11 mouse cellular contexts compared by ENCODE assay signal in the genomic region with DNA sequence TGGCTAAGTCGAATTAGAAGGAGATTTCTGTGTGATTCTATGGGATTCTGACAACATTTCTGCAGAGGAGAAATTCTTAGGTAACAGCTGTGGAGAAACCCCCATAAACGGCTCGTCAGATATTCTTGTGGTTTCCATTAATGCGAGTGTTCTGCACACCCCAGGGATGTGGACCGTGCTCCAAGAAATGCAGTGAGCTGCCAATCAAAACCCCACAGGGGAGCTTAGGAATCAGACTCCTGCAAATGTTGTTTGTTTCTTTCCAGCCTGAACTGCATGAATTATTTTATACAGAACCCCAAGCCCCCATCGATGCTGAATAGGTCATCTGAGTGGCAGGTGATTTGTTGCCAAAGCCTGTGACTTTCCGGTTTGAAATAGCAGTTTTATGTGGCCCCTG.
DNase-seq lines count a peak whose midpoint lies in the region; ATAC-seq and TF ChIP-seq lines count a peak whose summit lies in the region.
"Had no signal": no experiment of that assay in that cellular context is flagged by ENCODE, and none has a peak within 500 bp of the region (broad histone marks: within the 10 kb centered on the region; RNA-seq: fewer than 3 reads in every experiment).

No protein-coding gene starts in this region.

- DNase-seq in layer of hippocampus, adult 2 months (ENCODE audit: low spot score in 2 of 2) = no peak
- no peak for DNase-seq in layer of hippocampus, adult 18-20 months (ENCODE audit: low spot score in 2 of 2)
- DNase-seq in forebrain, embryonic 14.5 days (ENCODE audit: low spot score) = peak; percentile 42
- no peak for DNase-seq in heart, adult 9 months (ENCODE audit: low spot score in 2 of 2)
- DNase-seq in spleen, adult 12 weeks (ENCODE audit: low spot score) = no peak
- no peak for DNase-seq in gastrocnemius, postnatal 14 days

- peaks cover under 1% of the 10 kb centered on the region for H3K9me3 ChIP-seq in forebrain, embryonic 14.5 days (replicated peaks; ENCODE audit: control insufficient read depth, low read length)
- peaks cover 5% of the 10 kb centered on the region; the same call in 1 of the 2 replicates for H3K9me3 ChIP-seq in hindbrain, embryonic 16.5 days (ENCODE audit: control insufficient read depth, low read length)
- peaks cover under 1% of the 10 kb centered on the region; the same call in 1 of the 2 replicates for H3K9me3 ChIP-seq in midbrain, embryonic 16.5 days (replicated peaks; ENCODE audit: control insufficient read depth, low read length, poor library complexity, severe bottlenecking)
- H3K9me3 ChIP-seq: heart, embryonic 10.5 days; liver, embryonic 12.5 days had no signal

- 35% methylated on average over 7 of the region's 7 CpGs for WGBS in forebrain, embryonic 14.5 days
- WGBS in hindbrain, embryonic 16.5 days = 21% methylated on average over 7 of the region's 7 CpGs
- WGBS in midbrain, embryonic 16.5 days = 26% methylated on average over 7 of the region's 7 CpGs

- no peaks in the 10 kb centered on the region for H3K36me3 ChIP-seq in forebrain, embryonic 14.5 days (ENCODE audit: control insufficient read depth, insufficient read depth, low read length)
- H3K36me3 ChIP-seq in hindbrain, embryonic 16.5 days (ENCODE audit: control insufficient read depth, insufficient read depth, low read length) = no peaks in the 10 kb centered on the region
- no peaks in the 10 kb centered on the region for H3K36me3 ChIP-seq in midbrain, embryonic 16.5 days (ENCODE audit: control insufficient read depth, insufficient read depth, low read length)
- H3K36me3 ChIP-seq: heart, embryonic 10.5 days; liver, embryonic 12.5 days had no signal

- peaks cover 11% of the 10 kb centered on the region for H3K4me1 ChIP-seq in forebrain, embryonic 14.5 days (ENCODE audit: control insufficient read depth, insufficient read depth, low read length)
- H3K4me1 ChIP-seq in hindbrain, embryonic 16.5 days (ENCODE audit: control insufficient read depth, insufficient read depth, low read depth, low read length) = peaks cover 10% of the 10 kb centered on the region
- peaks cover 9% of the 10 kb centered on the region; the same call in 1 of the 2 replicates for H3K4me1 ChIP-seq in midbrain, embryonic 16.5 days (ENCODE audit: control insufficient read depth, insufficient read depth, low read length)
- H3K4me1 ChIP-seq: heart, embryonic 10.5 days; liver, embryonic 12.5 days had no signal

- peak overlapping the region; percentile 76 for H3K27ac ChIP-seq in layer of hippocampus, adult 2 months
- no peak overlapping the region for H3K27ac ChIP-seq in forebrain, embryonic 14.5 days (ENCODE audit: low read depth, low read length)
- H3K27ac ChIP-seq in hindbrain, embryonic 16.5 days (ENCODE audit: low read depth, low read length) = no peak overlapping the region
- no peak overlapping the region for H3K27ac ChIP-seq in midbrain, embryonic 16.5 days (ENCODE audit: low read length)
- H3K27ac ChIP-seq: heart, embryonic 10.5 days; liver, embryonic 12.5 days; stomach, postnatal 0 days had no signal

- H3K4me2 ChIP-seq in forebrain, embryonic 14.5 days (ENCODE audit: low read length) = no peak overlapping the region
- no peak overlapping the region for H3K4me2 ChIP-seq in hindbrain, embryonic 16.5 days (ENCODE audit: low read length)
- no peak overlapping the region for H3K4me2 ChIP-seq in midbrain, embryonic 16.5 days (ENCODE audit: low read length)
- H3K4me2 ChIP-seq: liver, embryonic 12.5 days had no signal

- TF ChIP-seq CTCF in layer of hippocampus, adult 2 months (conservative IDR thresholded peaks at IDR 0.05) = no peak

- no peak overlapping the region for H3K4me3 ChIP-seq in layer of hippocampus, adult 2 months
- H3K4me3 ChIP-seq in forebrain, embryonic 14.5 days (ENCODE audit: low read depth, low read length) = no peak overlapping the region
- no peak overlapping the region for H3K4me3 ChIP-seq in hindbrain, embryonic 16.5 days (ENCODE audit: low read length)
- no peak overlapping the region for H3K4me3 ChIP-seq in midbrain, embryonic 16.5 days (ENCODE audit: low read depth, low read length)
- H3K4me3 ChIP-seq: heart, embryonic 10.5 days; liver, embryonic 12.5 days had no signal

- intact Hi-C loops in gastrocnemius, postnatal 14 days (cut with DNase I; ENCODE audit: low total_unique reads) = no loop called here

- H3K9ac ChIP-seq in forebrain, embryonic 14.5 days (ENCODE audit: low read length) = no peak overlapping the region
- H3K9ac ChIP-seq in hindbrain, embryonic 16.5 days (ENCODE audit: low read depth, low read length) = no peak overlapping the region
- no peak overlapping the region for H3K9ac ChIP-seq in midbrain, embryonic 16.5 days (ENCODE audit: low read depth, low read length)
- H3K9ac ChIP-seq: liver, embryonic 12.5 days had no signal

- no peaks in the 10 kb centered on the region for H3K27me3 ChIP-seq in forebrain, embryonic 14.5 days (replicated peaks; ENCODE audit: control insufficient read depth, insufficient read depth, low read length)
- H3K27me3 ChIP-seq in hindbrain, embryonic 16.5 days (replicated peaks; ENCODE audit: control insufficient read depth, insufficient read depth, low read length) = no peaks in the 10 kb centered on the region
- no peaks in the 10 kb centered on the region for H3K27me3 ChIP-seq in midbrain, embryonic 16.5 days (ENCODE audit: control insufficient read depth, insufficient read depth, low read depth, low read length)
- H3K27me3 ChIP-seq: liver, embryonic 12.5 days had no signal

- ATAC-seq in forebrain, embryonic 14.5 days = peak; percentile 31; the same call in 1 of the 2 replicates
- peak; percentile 68 for ATAC-seq in hindbrain, embryonic 16.5 days
- ATAC-seq in midbrain, embryonic 16.5 days = peak; percentile 71
- ATAC-seq: liver, embryonic 12.5 days had no signal
